Mouse (Mus musculus): ENCODE data around the gene Dnaic1. TPM values are rescaled to one million over a fixed set of nuclear protein-coding genes. Genes with fewer than 3 reads are reported as not detected.

Gene Dnaic1
- 1 to 10 TPM; 7.8 to 9.0 TPM for total RNA-seq (2021)
- long read RNA-seq, partial matches to known transcripts = 1 of 2 reads
- long read RNA-seq, other reads (novel, unspliced or antisense) = 0 of 2 reads

- DNase-seq (ENCODE audit: low spot score in 2 of 2) = peak; percentile 99
Observed at GRCm38 (mm10) chr4:41569411-41569885, at the start of gene Dnaic1, which contains the start of gene Fam219a. TSS of gene Dnaic1 (plus strand) at chr4:41569775. TSS of gene Fam219a (minus strand) at chr4:41569538.

DNA sequence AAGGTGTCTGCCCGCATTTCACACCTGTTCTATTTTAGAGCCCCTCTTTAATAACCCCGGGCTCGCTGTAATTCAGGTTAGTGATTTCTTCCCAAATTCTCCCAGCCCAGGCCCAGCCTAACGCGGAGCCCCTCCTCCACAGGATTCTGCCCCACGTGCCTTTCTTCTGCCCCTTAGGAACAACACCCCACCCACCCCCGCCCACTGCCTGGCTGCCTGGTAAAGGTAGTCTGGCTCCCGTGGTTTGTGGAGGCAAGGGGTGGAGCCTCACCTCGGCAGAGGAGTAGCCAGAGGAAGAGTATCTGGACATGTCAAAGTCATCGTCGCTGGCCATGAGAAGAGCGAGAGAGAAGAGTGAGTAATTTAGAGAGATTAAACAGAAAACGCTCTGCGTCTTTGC is 48.9 kb upstream of the Dnaic1 start:
- DNase-seq (ENCODE audit: low spot score in 2 of 2) = no peak

- no peak for DNase-seq (ENCODE audit: low spot score in 2 of 2)
Observed at GRCm38 (mm10) chr4:41522136-41522535, 47.4 kb upstream of the Dnaic1 start.

GRCm38 (mm10) chr4:41522788-41523187 is 46.8 kb upstream of the Dnaic1 start:
- peak in 1 of 2 experiments; percentile 83 for DNase-seq (ENCODE audit: low spot score in 2 of 2)

GRCm38 (mm10) chr4:41523839-41524238 is 45.7 kb upstream of the Dnaic1 start:
- no peak for DNase-seq (ENCODE audit: low spot score in 2 of 2)

GRCm38 (mm10) chr4:41524829-41525228 is 44.7 kb upstream of the Dnaic1 start:
- DNase-seq (ENCODE audit: low spot score in 2 of 2) = no peak

DNA sequence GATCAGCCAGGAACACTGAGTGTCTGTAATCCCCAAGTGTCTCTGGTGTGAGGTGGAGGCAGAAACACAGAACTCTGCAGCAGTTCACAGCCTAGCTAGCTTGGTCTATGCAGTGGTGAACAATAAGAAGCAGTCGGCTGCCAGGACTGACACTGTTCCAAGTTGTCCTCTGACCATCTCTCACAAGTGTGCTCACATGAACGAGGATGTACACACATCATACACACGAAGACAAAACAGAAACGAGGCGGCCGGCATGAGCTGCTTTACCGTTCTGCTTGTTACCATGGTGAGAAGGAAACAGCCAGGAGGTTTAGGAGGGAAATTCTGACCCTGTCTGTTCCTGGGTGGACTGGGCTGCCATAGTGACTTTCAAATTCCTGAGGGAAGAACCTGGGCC is 43.0 kb upstream of the Dnaic1 start:
- no peak for DNase-seq (ENCODE audit: low spot score in 2 of 2)

- no peak for DNase-seq (ENCODE audit: low spot score in 2 of 2)
Observed at GRCm38 (mm10) chr4:41527076-41527475, 42.5 kb upstream of the Dnaic1 start.

GRCm38 (mm10) chr4:41527996-41528395 is 41.6 kb upstream of the Dnaic1 start:
- no peak for DNase-seq (ENCODE audit: low spot score in 2 of 2)

DNA sequence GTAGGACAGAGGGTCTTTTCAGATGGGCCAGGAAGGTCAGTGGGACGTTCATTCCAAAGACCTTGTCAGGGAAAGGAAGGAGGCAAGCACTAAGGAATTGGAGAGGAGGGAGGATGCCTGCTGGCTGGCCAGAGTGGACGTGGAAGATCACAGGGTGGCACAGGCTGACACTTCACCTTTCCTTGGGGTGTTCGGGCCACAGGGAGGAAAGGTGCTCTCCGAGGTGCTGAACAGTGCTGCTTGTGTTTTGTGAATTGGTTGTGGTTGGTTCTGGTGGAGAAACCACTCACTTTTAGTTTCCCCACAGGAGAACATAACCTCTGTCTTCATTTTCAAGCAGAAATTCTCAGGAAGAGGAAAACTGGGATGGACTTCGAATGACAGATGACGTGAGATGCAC is 37.2 kb upstream of the Dnaic1 start:
- no peak for DNase-seq (ENCODE audit: low spot score in 2 of 2)

DNA sequence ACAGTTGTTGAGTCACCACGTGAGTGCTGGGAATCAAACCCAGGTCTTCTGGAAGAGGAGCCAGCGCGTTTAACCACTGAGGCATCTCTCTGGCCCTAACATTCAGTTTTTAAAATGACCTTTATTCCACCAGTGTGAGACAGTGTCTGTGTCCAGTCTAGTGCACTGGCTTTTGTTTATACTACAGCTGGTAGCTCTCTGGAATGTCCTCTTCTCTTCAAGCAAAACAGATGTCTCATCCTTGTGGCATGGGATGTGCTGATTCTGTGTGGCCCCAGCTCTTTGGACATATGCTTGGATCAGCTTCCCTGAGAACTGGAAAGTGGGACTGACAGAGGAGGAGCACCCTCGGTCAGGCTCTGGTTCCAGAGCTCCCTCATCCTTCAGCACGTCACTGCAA is 34.7 kb upstream of the Dnaic1 start:
- no peak for DNase-seq (ENCODE audit: low spot score in 2 of 2)

DNA sequence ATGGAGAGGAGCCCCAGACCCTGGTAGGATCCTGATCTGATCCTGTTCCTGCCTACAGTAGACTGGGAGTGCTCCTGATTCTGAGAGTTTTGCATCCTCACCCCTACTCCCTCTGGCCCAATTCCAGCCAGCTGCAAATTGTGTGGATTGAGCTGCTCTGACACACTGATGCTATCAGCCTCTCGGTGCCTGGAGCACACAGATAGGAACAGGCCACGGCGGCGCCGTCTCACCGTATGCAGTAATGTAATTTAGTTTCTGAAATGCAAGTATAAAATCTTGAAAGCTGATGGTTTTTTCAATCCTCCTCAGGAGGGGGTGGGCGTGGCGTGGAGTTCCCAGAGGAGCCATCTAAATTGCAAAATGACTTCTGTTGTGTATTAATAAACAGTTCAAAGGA is 27.4 kb upstream of the Dnaic1 start:
- no peak for DNase-seq (ENCODE audit: low spot score in 2 of 2)

- DNase-seq (ENCODE audit: low spot score in 2 of 2) = peak in 1 of 2 experiments; percentile 41
Observed at GRCm38 (mm10) chr4:41545985-41546384, 23.6 kb upstream of the Dnaic1 start.

DNA sequence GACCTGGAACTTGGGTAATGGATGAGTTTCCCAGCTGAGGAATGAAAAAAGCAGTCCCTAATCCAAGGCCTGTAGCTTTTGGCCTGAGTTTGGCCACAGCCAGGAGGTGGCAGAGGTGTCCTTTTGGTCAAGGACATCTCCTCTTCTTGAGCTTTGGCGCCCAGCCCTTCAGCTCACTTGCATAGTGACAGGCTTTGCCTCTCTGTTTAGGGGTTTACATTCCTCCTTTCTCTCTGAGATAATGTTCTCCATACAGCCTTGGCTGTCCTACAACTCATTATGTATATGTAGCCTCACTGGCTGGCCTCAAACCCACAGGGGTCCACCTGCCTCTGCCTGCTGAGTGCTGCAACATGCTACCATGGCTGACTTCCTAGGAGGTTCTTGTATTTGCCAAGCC is 22.5 kb upstream of the Dnaic1 start:
- DNase-seq (ENCODE audit: low spot score in 2 of 2) = no peak

DNA sequence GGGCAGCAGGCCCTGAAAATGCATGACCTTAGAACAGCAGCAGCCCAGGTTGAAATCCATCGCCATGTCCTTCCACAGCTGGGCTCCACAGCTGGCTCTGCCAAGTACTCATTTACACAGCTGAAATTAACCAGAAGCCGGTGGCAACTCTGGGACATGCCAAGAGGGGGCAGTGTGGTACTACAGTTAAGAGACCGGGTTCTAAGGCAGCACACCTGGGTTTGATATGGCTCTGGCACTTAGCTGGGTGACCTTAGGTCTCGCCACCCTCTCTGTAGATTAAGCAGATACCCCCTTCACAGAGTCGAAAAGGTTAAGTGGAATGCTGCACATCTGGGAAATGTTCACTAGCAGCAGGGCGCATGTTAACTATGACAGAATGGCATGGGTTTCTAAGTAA is 17.0 kb upstream of the Dnaic1 start:
- peak in 1 of 2 experiments; percentile 82 for DNase-seq (ENCODE audit: low spot score in 2 of 2)

DNA sequence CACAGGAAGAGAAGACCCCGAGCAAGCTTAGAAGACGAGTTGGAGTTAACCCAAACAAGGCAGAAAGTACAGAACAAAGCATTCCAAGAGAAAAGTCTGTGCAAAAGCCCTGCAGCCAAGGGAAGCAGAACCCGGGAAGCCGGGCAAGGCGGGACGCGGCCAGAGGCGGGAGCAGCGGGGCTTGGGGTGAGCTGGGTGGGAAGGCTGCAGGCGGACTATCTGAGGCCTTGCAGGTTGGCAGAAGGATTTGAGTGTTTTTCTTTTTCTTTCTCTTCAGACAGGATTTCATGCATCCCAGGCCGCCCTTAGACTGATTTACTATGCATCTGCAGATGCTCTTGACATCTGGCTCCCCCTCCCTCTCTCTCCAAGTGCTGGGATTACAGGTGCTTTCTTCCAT is 16.5 kb upstream of the Dnaic1 start:
- DNase-seq (ENCODE audit: low spot score in 2 of 2) = no peak

DNA sequence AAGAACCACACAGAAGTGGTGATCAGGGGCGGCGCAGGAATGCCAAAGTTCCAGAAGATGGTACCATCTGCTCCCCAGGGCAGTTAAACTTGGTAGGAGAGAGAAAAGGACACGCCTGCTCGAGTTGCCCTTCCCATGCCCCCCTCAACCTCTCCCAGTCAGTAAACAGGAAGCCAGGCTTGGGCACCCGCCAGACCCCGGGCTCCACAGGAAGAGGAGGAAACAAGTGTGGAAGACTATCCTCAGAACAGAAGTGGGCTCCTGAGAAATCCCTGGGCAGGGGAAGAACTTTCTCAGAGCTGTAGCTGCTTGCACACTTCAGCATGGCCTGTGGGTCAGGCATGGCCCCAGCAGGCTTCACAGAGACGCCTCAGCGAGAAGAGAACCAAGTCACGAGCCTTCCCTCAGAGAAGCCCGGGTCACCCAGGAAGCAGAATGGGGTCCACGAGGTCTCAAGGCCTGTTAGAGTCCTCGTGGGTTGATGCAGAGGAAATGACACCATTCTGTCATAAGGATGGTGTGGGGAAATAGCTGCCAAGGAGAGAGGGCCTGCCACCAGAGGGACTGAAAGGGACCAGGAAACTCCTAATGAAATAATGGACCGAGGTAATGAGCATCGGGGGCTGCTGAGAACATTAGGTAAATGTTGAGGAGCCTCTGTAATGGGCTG is 14.4 kb upstream of the Dnaic1 start:
- no peak for DNase-seq (ENCODE audit: low spot score in 2 of 2)

DNA sequence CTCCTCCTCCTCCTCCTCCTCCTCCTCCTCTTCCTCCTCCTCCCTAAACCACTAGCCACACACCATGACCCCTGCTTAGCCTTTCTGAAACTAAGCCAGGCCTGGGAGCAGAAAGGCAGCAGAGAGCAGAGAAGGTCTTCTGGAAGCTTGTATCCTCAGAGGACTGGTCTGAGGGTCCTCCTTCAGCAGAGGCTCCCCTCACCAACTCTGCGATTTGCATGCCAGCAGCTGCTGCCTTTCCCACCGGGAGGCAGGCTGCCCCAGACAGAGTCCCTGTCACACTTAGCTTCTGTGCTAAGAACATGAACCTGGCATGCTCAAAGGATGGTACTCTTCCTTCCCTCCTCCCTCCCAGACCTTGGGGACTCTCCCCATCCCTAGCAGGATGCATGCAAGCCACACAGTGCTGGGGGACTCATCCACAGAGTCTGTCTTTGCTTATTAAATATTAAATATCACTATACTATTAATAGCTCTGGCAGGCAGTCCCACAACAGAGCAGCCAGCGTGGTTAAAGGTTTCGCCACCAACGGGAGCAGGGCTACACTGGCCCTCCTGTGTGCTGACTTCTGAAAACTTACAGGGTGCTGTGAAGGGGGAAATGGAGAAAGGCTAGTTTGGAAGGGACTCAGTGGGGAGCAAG is 13.1 kb upstream of the Dnaic1 start:
- DNase-seq (ENCODE audit: low spot score in 2 of 2) = no peak

- peak in 1 of 2 experiments; percentile 42 for DNase-seq (ENCODE audit: low spot score in 2 of 2)
Observed at GRCm38 (mm10) chr4:41557092-41557491, 12.5 kb upstream of the Dnaic1 start.

DNA sequence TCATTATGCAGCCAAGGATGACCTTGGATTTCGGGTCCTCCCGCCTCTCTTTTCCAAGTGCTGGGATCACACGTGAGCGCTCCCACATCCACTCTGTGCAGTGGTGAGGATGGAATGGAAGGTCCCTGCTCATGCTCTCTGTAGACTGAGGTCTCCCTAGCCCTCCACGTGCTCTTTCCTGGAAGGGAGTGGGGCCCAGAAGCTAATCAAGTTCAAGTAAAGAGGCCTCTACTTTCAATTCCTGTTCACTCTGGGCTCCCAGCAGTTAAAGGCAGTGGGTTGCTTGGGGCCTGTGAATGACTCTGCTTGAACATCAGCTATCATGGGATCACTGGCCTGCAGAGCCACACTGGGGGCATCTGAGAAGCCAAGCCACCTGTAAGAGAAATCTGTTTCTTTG is 6.3 kb upstream of the Dnaic1 start:
- no peak for DNase-seq (ENCODE audit: low spot score in 2 of 2)

DNA sequence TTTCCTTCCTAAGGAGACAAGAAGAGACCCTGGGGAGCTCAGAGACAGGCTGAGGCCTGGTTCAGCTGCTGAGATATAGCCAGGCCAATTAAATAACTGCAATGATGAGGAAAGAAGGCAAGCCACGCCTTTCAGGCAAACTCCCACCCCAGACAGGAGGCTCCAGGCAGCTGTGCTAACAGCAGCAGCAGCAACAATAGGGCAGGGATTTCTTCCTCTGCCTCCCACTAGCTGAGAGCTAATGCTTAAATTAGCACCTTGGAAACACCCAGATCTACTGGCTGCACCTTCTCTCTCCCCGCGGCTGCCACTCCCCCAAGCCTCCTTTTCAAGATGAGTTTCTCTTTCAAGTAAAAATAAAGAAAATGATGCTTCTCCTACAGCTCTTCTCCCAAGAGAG is 3.5 kb upstream of the Dnaic1 start:
- no peak for DNase-seq (ENCODE audit: low spot score in 2 of 2)

DNA sequence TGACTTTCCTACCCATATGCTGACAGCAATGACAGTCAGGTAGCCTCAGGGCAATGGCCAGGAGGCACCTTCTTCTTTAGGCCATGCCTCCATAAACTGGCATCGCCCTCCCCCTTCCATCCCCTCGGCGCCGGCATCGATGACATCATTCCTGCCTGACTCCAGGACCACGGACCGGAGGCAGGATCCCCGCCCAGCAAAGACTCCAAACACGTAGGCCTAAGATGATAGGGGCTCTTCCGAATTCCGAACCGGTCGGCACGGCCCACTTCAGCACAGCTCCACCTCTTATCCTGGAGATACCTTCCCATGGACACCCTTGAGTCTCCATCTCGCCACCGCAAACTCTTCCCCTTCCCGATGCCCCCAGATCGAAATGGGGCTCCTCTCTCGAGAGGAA is 1.3 kb upstream of the Dnaic1 start:
- peak in 1 of 2 experiments; percentile 44 for DNase-seq (ENCODE audit: low spot score in 2 of 2)

Measured in layer of hippocampus, adult 18-20 months (tissue).